Mouse (Mus musculus) T-cell, adult 2 months (primary cell): ENCODE measurements around the gene Adad1.

Experiments
- DNase-seq: peaks from one replicate; pipeline ENCODE4 v3.0.0; 2022; ENCODE audit warnings: low spot score

The Adad1 gene

DNA sequence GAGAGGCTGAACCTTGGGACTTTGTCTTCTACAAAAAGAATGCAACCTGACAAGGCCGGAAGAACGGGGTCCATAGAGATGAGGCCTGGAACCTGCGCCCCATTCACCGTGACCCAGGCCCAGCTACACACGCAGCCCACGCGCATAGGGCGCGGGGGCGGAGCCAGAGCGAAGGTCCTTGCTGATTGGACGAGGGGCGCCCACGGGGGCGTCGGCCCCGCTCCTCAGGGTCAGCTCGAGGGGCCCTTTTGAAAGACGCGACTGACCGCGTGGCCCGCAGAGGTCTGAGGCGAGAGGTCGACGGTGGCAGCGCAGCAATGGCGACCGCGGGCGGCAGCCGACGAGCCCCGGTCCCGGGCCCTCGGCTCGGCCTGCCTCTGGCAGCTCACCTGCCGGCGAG, at the start of gene Adad1:
TSS of gene Adad1 (plus strand) at position 122 of the 400 bp plus-strand sequence.
- no peak for DNase-seq

DNA sequence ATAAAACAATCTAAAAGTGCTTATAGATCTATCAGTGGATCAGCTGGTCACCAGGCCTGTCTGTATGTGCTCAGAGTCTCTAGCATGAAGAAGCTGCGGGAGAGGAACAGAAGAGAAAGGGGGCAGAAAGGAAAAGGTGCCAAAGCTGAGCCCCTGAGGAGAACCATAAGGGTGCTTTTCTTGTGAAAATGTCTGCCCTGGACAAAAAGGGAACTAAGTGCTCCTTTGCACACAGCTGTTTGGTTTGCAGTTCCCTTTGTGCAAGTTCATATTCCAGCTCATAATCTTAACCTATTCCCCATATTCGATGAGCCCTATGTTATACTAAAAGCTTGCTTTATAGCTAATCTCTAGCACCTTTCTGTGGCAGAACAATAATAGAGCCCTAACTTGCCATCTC, 25.3 kb upstream of the Adad1 start:
- DNase-seq = no peak

DNA sequence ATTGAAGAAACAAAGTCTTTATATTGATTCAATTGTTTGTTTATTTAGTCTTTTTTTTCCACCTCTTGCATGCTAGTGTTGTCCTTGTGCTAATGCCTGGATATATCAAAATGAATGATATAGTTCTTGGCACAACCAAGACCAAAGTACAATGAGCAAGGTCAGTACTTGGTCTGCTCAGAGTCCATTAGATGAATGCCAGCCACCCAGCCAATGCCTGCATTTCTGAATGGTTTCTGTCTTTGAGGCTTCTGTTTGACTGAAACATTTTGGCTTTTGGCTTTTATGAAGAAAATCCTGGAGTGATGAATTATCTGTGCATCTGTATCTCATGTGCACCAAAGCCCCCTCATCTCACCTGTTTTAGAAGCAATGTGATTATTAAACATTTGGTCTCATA, 23.5 kb upstream of the Adad1 start:
- DNase-seq = no peak

DNA sequence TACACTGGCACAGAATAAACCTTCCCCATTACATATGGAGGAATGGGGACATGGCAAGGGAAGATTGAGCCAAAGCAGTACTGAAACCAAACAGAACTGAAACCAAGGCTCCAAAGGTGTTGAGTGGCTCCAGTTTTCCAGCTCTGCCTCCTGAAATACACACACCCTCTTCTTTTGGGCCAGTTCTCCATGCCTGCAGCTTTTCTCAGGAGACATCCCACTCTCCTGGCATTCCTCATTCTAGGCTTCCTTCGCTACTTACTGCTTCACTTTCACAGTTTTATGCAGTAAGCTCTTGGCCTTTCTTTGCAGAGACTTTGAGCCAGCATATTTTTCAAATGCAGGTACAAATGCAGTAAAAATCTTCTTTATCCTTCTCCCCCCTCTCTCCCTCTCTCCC, 11.8 kb upstream of the Adad1 start:
- DNase-seq = no peak

DNA sequence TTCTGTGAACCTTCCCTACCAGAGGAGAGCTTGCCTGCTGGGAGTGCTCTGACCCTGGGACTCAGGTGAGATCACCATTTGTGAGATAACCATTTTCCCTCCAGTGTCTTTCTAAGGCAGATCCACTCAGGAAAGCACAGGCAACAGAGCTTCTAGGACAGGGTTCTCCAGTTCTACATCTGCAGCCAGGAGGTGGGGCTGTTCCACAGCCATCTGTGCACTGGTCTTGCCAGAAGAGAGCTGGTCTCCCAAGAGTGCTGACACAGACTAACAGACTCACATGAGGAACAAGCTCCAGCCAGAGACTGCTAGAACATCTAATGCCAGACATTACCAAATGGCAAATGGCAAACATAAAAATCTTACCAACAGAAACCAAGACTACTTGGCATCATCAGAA, 9.9 kb downstream of the Adad1 start:
- DNase-seq = peak; percentile 8

DNA sequence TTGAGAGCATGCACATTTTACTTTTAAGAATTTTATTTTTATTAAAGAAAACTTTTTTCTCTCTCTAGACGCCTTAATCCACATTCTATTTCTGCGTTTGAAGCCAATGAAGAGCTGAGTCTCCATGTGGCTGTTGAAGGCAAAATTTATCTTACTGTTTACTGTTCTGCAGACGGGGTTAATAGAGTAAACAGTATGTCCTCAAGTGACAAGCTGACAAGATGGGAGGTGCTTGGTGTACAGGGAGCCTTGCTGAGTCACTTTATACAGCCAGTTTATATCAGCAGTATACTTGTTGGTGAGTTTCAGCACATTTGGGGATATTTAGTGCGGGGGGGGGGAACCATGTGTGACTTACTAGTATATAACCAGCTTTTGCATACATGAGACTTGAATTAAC, 21.5 kb downstream of the Adad1 start:
- no peak for DNase-seq

DNA sequence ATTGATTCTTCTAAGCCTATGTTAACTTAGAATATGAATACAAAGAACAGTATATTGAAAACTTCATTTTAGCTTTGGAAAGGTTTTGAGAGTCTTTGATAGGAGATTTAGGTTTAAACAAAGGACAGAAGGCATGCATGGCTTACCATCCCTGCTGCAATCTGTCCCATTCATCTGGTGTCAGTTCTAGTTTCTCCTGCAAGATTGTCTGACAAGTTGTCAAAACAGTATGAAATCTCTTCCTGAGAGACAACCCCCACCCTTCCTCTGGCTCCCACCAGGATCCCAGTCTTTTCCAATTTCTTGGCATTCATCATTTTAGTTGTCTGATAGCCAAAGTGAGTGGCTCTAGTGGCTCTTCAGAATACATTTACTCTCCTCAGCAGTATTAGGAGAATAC, 27.4 kb downstream of the Adad1 start:
- no peak for DNase-seq

DNA sequence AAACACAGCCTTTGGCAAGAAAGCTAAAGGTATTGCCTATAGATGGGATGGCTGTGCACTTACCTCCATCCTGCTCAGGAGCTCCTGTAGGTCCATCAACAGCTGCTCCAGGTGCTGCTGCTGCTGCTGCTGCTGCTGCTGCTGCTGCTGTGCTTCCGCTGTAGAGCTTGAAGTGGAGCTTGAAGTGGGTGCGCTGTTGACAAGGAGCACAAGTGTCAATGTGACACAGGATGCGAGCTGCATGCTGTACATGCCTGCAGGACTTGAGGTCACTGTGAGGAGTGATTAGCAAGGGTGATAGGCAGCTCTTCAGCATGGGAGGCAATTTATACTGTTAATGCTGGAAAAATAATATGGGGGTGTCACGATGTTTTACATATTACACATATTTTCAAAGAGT, 62.3 kb downstream of the Adad1 start, which contains the start of gene Il2:
TSS of gene Il2 (minus strand) at position 305 of the 400 bp plus-strand sequence.
- peak; percentile 36 for DNase-seq

DNA sequence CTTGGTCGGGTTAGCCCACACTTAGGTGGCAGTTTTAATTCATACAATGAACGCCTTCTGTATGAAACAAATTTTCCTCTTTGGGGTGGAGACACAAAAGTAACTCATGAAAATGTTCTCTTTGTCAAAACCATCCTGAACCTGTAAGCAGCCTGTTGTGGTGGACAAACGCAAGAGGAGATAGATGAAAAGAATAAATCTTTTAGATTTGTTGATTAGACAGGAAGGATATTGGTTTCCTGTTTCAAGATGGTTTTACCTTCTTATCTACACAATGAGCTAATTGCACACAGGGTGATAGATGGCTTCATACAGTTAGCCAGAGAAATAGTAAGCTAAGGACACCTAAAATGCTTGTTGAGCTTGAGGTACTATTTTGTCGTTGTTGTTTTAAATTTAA, 62.8 kb downstream of the Adad1 start:
- no peak for DNase-seq

DNA sequence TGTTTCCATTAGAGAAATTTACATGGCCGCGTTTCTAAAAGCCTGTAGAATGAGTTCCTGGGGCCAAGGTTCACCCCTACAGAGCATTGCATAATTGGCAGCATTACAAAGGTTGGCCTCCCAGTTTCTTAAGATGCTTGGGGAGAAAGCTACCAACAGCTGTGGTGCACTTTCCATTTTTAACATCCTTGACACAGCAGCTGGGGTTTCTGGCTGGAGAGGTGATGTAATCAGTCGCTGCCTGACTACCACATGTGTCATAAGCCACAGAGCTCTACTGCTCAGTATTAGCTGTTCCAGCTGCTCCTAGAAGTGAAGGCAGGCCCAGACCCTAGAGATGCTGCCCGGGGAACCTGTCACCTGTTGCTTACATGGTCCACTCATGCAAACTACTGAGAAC, 64.9 kb downstream of the Adad1 start:
- no peak for DNase-seq

DNA sequence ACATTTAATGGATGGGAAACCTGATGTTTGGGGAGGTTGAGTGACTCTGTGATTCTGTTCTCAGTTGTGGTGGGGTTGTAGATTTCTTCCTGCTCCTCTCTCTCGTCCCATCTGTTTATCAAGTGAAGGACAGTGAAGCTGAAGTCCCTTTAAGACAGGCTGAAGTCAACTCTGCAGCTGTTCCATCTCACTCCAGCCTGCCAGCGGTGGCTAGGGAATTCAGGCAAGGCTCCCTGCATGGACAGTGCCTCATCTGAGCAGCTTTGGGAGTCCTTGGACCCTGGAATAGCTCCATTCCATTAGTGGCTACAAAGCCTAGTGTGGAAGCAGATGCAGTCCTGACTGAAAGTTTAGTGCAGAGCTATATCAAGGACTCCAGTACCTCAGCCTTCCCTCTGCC, 65.7 kb downstream of the Adad1 start:
- no peak for DNase-seq

DNA sequence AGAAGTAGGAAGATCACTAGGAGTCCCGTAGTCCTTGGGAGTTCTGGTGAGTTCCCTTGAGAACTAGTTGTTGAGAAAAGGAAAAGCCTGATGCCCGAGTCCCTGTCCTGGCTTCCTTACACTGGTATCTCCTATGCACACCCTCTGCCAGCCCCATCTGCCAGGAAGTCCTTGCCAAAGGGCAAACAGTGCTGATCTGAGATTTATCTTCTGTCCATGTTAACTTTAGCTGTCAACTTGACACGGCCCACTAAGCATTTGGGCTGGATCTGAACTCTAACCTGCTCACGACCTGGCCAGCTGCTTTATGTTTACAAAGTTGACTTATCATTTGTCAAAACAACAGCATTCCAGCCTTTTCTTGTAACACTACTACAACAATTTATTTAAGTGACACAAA, 73.9 kb downstream of the Adad1 start:
- no peak for DNase-seq

DNA sequence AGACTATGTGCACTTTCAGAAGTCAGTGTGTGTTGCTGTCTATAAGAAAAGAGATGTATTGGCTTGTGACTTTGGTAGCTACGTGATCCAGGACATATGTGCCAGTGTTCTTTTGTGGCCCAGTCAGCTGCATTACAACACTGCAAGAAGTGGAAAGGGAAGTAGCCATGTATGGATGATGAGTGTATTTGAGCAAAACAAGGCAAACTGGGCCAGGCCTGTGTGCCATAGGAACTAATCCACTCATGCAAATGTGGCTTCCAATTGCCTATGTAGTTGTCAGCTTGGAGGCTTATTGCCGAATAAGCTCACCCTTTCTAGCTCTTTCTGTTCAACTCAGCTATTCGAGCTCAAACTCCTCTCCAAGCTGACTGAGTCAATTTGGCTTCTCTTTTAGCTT, 75.9 kb downstream of the Adad1 start:
- DNase-seq = no peak

DNA sequence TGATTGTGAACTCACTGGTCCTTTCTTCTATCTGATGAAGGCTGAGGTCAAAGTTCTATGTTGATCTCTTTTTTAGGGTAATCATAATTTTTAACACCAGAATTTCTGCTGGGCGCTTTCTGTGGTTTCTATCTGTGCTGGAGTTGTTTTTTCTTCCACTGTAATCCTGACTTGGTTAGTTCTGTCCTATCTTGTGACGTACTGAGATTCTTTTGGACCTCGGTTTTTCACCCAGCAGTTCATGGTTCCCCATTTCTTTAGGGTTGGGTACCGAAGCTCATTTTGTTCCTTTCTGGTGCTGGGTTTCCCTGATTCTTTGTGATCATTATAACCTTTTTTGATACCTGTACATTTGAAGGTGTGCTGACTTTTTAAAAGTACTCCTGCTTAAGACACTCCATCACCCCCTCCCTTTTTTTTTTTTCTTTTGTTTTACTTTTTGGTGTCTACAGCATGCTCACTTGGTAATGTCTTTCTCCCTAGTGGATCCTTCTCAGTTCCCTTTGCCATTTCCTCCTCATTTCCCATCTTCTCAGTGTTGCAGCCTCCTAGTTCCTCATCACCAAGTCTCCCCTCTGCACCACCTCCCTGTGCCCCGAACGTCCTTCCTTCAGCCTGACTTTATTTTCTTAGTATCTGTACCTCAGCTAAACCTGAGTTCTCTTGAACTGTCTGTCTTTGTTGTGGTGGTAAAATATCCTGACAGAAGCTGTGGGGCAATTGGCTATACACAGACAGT, 77.0 kb downstream of the Adad1 start:
- no peak for DNase-seq

DNA sequence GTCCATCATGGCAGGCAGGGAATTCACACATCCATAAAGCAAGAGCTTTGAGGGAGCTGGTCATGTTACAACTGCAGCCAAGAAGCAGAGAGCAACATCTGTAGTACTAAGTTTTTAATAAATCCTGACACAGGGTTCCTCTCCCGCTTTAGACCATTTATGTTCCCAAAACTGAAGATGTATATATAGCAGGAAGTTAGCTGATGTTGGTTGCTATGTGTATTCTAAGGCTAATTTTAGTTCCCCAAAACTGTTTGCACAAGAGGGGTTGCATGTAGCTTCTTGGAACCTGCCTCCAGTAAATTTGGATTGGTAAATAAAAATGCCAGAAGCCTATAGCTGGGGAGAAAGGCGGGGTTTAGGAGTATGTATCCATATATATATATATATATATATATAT, 78.5 kb downstream of the Adad1 start:
- no peak for DNase-seq

DNA sequence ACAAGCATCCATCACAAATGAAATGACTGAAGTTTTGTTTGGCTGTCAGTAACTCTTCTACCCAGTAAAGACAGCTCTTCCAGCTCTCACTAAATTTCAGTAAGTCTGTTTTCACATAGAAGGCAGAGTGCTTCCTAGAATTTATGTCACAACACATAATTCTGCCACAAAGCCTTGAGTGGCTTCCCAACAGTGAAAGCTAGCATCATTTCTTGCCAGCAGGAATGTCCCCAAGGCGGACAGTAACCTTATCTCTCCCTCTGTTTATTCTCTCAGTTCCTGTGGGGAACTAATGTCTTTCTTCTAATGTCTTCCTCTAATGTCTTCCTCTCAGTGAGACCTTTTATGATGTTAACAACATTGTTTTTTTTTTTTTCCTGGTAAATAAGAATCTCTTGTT, 81.7 kb downstream of the Adad1 start:
- DNase-seq = no peak

DNA sequence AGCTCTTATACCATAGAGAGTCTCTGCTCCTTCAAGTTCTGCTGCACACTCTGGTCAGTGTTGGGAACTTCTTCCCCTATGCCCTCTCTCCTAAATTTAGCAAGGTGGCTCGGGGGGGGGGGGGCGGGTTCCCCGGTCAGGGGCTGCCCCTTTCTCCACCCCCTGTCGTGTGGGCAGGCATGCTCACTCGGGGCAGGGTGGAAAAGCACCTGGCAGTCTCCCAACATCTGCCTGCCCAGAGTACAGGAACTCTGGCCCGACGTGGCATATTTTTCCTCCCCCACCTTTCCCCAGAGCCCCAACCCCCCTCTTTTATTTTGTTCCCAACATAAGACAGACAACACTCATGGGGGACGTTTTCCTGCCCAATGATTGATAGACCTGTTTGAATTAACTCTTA, 83.1 kb downstream of the Adad1 start:
- DNase-seq = no peak

DNA sequence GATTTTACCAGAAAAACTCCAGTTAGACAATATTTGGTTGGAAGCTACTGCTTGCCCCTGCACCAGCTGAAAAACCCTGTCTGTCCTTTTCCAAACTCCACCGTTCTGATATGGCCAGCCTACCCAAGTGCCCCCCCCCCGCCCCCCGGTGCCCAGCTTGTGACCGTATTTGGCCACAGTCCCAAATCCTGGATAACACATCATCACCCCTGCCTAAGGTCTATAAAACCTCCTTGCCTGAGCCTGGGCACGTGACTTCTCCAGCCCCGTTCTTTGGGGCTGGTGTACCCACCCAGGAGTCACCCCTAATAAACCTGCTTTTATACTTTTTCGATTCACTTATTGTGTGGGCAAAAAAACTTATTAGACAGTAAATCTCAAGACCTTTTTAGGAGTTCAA, 83.5 kb downstream of the Adad1 start:
- DNase-seq = no peak

DNA sequence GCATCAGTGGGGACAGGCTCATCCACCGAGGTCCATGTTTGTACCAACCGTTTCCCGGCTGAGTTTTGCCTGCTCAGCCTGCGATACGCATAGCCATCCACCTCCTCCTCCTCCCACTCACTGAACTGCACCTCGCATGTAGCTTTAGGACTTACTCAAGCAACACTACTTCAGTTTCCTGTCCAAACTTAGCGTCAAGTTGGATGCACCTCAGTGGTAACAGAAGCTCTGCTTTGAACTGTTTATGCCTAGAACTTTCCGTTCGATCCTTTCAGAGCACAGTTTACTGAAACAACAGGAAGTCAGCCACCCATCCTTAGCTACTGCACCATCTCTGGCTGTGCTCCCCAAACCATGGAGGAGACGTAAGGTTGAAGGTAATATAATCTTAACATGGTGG, 88.9 kb downstream of the Adad1 start:
- DNase-seq = peak; percentile 51

DNA sequence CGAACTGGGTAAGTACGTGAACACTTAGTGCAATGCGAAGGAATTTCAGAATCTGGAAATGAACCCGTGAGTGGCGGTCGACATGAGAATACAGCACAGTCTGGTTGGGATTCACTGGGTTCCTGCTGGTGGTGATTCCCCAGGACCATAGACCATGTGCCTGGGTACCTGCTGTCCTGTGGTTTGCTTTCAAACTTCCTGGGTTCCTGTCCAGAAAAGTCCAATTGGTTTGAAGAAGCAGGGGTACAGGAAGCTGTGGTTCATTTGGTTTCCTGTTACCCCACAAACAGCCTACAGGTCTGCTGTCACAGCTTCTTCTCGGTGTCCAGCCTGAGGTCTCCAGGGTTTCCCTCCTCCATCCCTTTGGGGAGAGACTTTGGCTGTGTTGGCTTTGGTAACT, 89.7 kb downstream of the Adad1 start:
- DNase-seq = peak; percentile 8

DNA sequence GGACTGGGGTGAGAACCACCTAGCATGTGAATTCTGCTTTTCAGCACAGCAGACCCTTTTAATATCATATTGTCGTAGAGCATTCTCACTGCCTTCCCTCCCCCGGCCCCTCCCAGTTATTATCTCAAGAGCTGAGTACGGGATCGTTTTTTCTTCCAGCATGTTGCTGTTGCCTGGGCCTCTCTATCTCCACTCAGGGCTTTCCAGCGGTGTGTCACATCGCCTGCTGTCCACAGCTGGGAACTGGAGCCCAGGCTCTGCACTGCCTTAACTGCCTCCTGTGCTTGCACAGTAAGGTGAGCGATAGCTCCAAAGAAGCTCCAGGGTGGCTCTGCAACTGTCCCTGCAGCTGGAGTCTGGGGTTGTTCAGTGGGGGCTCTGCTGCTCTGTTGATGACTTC, 91.1 kb downstream of the Adad1 start:
- no peak for DNase-seq

DNA sequence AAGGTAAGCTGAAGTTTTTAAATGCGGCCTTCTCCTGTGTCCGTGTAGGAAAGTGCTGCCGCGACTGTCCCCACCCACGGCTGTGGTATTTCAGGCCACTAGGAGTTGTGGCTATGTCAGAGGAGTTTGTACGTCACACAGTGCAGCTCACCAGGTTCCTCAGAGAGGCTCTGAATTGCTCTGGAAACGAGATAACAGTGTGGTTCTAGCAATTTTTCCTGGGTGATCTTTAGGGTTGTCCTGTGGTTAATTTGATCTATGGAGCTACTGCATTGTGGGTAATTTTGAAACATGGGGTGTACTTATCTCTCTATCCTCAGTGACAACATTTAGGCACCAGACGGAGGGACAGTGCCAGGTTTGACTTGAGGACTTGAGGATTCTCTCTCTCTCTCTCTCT, 93.8 kb downstream of the Adad1 start:
- no peak for DNase-seq

DNA sequence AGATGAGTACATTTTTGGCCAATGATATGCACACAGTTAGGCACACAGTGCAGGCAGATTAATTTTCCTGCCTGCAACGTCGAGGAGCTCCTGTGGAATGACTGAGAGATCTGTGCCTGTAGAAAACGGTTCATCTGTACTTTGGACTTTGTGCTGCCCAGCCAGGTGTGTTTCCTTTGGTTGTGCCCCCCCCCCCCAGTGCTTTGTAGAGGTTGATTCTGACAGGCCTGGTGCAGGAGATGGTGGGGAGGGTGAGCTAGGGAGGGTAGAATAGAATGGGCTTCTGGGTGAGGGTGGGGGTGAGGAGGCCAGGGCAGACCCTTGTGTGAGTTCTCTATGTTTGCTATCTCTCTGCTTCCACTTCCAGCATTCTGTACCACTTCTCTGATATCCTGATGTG, 94.9 kb downstream of the Adad1 start:
- no peak for DNase-seq

DNA sequence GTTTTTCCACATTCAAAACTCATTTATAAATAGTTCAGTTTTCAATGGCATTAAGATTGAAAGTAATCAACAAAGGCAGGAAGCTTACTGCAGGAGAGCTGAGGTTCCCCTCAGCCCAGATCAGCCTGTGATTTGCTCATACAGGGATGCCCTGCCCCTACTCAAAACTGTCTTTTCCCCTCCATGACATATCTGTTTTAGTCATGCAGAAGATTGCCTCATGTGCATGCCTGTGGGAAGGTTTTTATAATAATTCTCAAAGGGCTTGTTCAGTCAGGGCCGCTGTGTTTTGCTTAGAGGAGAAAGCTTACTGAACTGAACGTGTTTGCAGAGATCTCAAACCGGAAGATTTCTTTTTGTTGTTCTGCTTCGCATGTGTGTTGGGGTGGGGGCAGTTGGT, 97.8 kb downstream of the Adad1 start:
- no peak for DNase-seq

DNA sequence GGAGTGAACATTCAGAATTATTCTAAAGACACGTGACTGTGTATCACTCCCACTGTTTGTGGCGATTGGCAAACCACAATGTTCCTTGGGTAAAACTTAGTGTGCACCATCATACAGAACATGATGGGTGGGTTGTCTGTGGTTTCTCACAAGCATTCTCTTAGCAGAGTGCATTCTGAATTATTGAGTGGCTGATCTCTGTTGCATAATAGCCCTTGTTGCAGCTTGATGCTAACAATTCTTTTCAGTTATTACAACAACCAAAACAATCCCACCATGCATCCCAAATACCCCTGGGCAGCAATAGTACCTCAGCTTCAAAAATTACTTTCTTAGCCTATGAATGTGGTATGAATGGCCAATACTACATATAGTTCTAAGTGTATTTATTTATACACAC, 106.0 kb downstream of the Adad1 start:
- DNase-seq = no peak
